Mouse (Mus musculus) heart, adult 2 months (tissue): ENCODE results near the gene Olfr648.

Experiments used
- CTCF ChIP-seq: fragments of 200-600 bp; IDR thresholded peaks from 2 replicates; pipeline ENCODE4 v1.8.1; 2022; ENCODE audit warnings: antibody characterized with exemption, mild to moderate bottlenecking, moderate library complexity
- EP300 ChIP-seq: fragments of 200-500 bp; IDR thresholded peaks from 2 replicates; pipeline ENCODE4 v1.6.1; 2011; ENCODE audit warnings: low read depth, low read length, control low read depth; ENCODE audit not compliant: insufficient read depth
- POLR2A ChIP-seq: fragments of 200-500 bp; IDR thresholded peaks from 2 replicates; pipeline ENCODE4 v1.6.1; 2011; ENCODE audit warnings: mild to moderate bottlenecking, low read depth, low read length, control low read depth; ENCODE audit not compliant: insufficient read depth

- TF ChIP-seq CTCF, result no peak
- TF ChIP-seq POLR2A, result peak; percentile 57; the same call in 1 of the 2 replicates
- TF ChIP-seq EP300, result no peak
Observed at GRCm38 (mm10) chr7:104218701-104219569, 35.7 kb upstream of the Olfr648 start, which contains the start of gene Trim6.
